Mouse (Mus musculus) G1E (cell line): ENCODE data around the gene Desi1.

Experiments
- CTCF ChIP-seq: IDR thresholded peaks from 2 replicates; pipeline ENCODE4 v1.5.1; 2012; ENCODE audit warnings: low read depth, low read length, inconsistent platforms, mixed read lengths
- POLR2AphosphoS5 ChIP-seq: IDR thresholded peaks from 2 replicates; pipeline ENCODE4 v1.6.1; 2012; ENCODE audit warnings: low read depth, low read length, inconsistent platforms; ENCODE audit not compliant: insufficient replicate concordance
- TAL1 ChIP-seq: conservative IDR thresholded peaks from 2 replicates; pipeline ENCODE4 v1.6.1; 2012; ENCODE audit warnings: low read depth, low read length, inconsistent platforms, mixed read lengths

DNA sequence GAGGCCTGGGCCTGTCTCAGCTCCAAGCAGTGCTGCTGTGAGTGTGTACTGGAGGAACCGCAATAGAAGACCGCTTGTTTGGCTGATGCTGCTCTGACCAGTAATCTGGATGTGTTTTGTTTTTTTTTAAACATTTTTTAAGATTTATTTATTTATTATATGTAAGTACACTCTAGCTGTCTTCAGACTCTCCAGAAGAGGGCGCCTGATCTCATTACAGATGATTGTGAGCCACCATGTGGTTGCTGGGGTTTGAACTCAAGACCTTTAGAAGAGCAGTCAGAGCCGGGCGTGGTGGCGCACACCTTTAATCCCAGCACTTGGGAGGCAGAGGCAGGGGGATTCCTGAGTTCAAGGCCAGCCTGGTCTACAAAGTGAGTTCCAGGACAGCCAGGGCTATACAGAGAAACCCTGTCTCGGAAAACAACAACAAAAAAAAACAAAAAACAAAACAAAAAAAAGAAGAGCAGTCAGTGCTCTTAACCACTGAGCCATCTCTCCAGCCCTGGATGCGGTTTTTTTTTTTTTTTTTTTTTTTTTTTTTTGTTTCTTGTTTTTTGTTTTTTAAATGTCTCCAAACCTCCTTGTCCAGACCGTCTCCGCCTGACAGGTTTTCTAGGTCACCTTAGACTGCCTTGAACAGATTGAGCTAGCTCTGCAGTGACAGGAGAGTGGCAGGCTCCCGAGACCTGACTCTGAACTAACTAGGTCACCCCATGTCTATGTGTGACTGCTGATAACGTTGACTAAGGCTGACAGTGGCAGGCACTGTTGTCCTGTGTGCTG is 2.4 kb upstream of the Desi1 start:
- TF ChIP-seq CTCF: no peak
- no peak for TF ChIP-seq TAL1
- no peak for TF ChIP-seq POLR2AphosphoS5
